Mouse (Mus musculus): ENCODE measurements around the gene Pxylp1.

- no peak for TF ChIP-seq CTCF (IDR thresholded peaks at IDR 0.05)
- TF ChIP-seq EP300 (IDR thresholded peaks at IDR 0.05), result no peak
These were observed 104.7 kb downstream of the Pxylp1 start for GRCm38 (mm10) chr9:96787797-96788196.
